Mouse (Mus musculus) liver, adult 2 months (tissue): ENCODE measurements around the gene Fam241a. TPM values are rescaled to one million over a fixed set of nuclear protein-coding genes. Genes with fewer than 3 reads are reported as not detected.
A peak's percentile ranks its signal among the peaks of the same experiment; 100 is the strongest.

ENCODE experiments used
- DNase-seq: peaks from one replicate; pipeline ENCODE4 v3.0.0-alpha.2; 2011; ENCODE audit warnings: low read depth, low spot score; ENCODE audit errors: extremely low read depth
- H3K27ac ChIP-seq: fragments of 200-500 bp; replicated peaks from 2 replicates; pipeline ENCODE4 v1.5.1; 2012; ENCODE audit warnings: low read depth, mild to moderate bottlenecking, control low read depth, inconsistent platforms, low read length; ENCODE audit not compliant: insufficient read depth
- H3K27me3 ChIP-seq: fragments of 200-500 bp; 2 replicates; pipeline ENCODE4 v1.6.1; 2012; ENCODE audit warnings: mild to moderate bottlenecking, moderate library complexity, low read length, inconsistent platforms; ENCODE audit not compliant: control insufficient read depth, insufficient read depth
- H3K36me3 ChIP-seq: fragments of 200-500 bp; 2 replicates; pipeline ENCODE4 v1.6.1; 2012; ENCODE audit warnings: low read length, inconsistent platforms; ENCODE audit not compliant: control insufficient read depth, insufficient read depth
- H3K4me1 ChIP-seq: fragments of 200-500 bp; 2 replicates; pipeline ENCODE4 v1.6.1; 2011; ENCODE audit warnings: low read length; ENCODE audit not compliant: control insufficient read depth, insufficient read depth
- H3K4me3 ChIP-seq: fragments of 200-500 bp; 2 replicates; pipeline ENCODE4 v1.5.1; 2011; ENCODE audit warnings: low read depth, mild to moderate bottlenecking, control low read depth, low read length, moderate library complexity; ENCODE audit not compliant: insufficient read depth
- H3K79me2 ChIP-seq: fragments of 200-500 bp; 2 replicates; pipeline ENCODE4 v1.6.1; 2012; ENCODE audit warnings: inconsistent platforms, mild to moderate bottlenecking, low read length, moderate library complexity; ENCODE audit not compliant: control insufficient read depth, insufficient read depth
- H3K9ac ChIP-seq: fragments of 200-500 bp; 2 replicates; pipeline ENCODE4 v1.6.1; 2012; ENCODE audit warnings: low read depth, mild to moderate bottlenecking, control low read depth, inconsistent platforms, low read length
- CTCF ChIP-seq: fragments of 200-500 bp; IDR thresholded peaks from 2 replicates; pipeline ENCODE4 v1.5.1; 2011; ENCODE audit warnings: low read depth, low read length, control low read depth
- POLR2A ChIP-seq: fragments of 200-500 bp; IDR thresholded peaks from 2 replicates; pipeline ENCODE4 v1.6.1; 2011; ENCODE audit warnings: low read length, control low read depth; ENCODE audit not compliant: insufficient read depth; ENCODE audit errors: extremely low read depth
- WGBS: fragments of 180-500 bp; shearing (Covaris S2); methylation state at CpG from one replicate; pipeline ENCODE4 v1.1.7; 2018; 5-methylcytosine and 5-hydroxymethylcytosine counted together
- polyA plus RNA-seq: library from polyadenylated mRNA; depleted of rRNA; stranded (reverse); fragments of >200 nt; gene quantifications from 2 replicates; pipeline ENCODE4 v1.2.3, GENCODE M21; 2012
- total RNA-seq: library from RNA; depleted of rRNA; stranded (reverse); fragments of >200 nt; gene quantifications from 2 replicates; pipeline ENCODE4 v1.2.3, GENCODE M21; 2014

Fam241a gene
- total and polyA plus RNA-seq, 2 experiments = 1.1 to 3.2 TPM

DNA sequence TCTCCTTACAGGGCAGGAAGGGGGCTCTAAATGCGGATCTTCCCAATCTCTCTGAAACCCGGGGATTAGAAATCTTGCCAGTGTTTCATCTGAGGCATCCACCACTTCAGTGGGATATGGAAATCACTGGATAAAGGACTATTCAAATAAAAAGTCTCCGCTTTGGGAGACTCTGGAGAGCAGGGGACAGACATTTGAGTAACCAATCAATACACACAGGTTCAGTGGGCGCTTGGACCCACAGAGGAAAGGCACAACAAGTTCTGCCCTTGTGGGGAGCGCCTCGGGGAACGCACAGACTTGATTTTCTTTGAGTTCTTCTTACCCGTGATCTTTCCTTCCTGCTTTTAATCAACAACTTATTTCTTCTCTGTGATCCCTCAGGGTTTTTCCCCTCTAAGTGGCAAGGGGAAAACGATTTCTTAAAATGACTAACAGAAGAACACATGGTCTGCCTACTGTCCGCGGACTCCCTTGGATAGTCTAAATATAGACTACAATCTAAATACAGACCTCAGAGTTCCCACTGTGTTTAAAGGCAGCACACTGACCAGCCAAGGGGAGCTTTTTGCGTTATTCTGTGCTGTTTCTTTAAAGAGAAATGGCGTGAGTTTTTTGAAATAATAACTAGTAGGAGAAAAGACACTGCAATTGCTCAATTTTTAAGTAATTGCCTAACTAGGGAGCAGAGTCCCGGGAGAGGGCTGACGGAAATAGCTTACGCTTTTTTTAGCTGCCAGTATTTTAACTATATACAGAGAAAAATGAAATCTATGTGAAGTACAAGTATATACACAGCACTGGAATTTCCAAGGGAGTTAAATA, 18.0 kb upstream of the Fam241a start:
- DNase-seq = peak; percentile 85
- H3K4me3 ChIP-seq = peak overlapping the region; percentile 46
- TF ChIP-seq CTCF (no peak), POLR2A (no peak)
- no peaks in the 10 kb centered on the region for H3K36me3 ChIP-seq
- peaks cover 5% of the 10 kb centered on the region; the same call in 1 of the 2 replicates for H3K4me1 ChIP-seq
- 10% methylated on average over 16 of the region's 16 CpGs for WGBS
- no peaks in the 10 kb centered on the region for H3K79me2 ChIP-seq
- H3K27ac ChIP-seq = peak overlapping the region; percentile 24
- peak overlapping the region; percentile 7; the same call in 1 of the 2 replicates for H3K9ac ChIP-seq
- no peaks in the 10 kb centered on the region for H3K27me3 ChIP-seq

DNA sequence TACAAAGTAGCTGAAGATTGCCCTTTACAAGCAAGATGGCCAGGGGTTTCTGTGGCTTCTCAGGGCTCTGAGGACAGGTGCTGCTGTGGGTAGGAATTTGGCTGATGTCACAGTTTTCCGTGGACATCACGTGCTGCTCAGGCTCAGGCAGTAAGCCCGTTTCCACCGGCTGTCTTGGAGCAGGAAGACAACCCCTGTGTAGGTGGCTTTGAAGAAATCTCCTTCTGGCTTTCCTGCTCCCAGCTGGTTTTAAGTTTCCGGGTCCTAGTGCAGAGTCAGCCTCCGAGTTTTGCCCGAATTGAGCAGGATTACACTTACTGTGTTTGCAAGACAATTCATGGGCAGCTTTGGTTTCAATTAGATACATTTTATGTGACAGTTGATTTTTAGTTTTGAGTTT, 13.8 kb upstream of the Fam241a start:
- Histone ChIP-seq H3K27me3 (no peaks in the 10 kb centered on the region), H3K36me3 (no peaks in the 10 kb centered on the region), H3K79me2 (no peaks in the 10 kb centered on the region), H3K4me3 (no peak overlapping the region), H3K4me1 (peaks cover 5% of the 10 kb centered on the region; the same call in 1 of the 2 replicates), H3K9ac (no peak overlapping the region), H3K27ac (no peak overlapping the region)
- DNase-seq = no peak
- TF ChIP-seq POLR2A = no peak
- no peak for TF ChIP-seq CTCF
- 82% methylated on average over 7 of the region's 7 CpGs for WGBS

DNA sequence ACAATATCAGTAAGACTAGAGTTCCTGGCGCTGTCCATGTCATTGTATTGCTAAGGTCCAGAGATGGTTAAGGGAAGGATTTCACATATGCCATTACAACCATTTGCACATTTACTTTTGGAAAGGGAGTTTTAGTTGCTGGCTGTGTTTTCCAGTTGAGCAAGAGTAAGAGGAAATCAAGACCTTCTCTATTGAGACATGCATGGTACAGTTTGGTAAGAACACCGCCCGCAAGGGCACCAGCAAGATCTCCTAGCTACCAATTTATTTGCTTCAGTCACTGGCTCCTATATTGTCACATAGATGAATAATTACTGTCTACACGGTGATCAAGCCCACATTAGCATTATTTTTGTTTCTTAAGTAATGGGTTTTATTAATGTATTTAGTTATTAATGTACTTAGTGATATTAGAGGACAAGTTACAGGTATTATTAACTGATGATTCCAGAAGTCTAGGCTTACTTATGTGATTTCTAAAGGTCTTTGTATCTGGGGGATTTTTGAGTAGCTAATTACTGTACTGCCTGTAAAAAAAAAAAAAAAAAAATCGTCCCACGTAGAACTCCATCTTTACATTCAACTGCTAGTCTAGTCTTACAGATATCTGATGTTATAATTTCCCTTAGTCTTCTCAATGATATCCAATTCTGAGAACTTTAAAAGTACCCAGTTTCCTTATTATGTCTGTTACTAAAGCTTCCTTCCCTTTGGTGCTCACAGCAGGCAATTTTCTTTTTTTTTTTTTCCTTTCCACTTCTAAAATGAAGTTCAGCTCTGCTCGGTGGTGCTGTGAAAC, 944 bp downstream of the Fam241a start:
- H3K4me1 ChIP-seq = peaks cover 7% of the 10 kb centered on the region; the same call in 1 of the 2 replicates
- H3K36me3 ChIP-seq = no peaks in the 10 kb centered on the region
- H3K27me3 ChIP-seq = no peaks in the 10 kb centered on the region
- peak; percentile 31 for DNase-seq
- no peak for TF ChIP-seq POLR2A
- no peak for TF ChIP-seq CTCF
- H3K4me3 ChIP-seq = peak overlapping the region; percentile 74
- no peaks in the 10 kb centered on the region; the same call in 1 of the 2 replicates for H3K79me2 ChIP-seq
- peak overlapping the region; percentile 80 for H3K9ac ChIP-seq
- H3K27ac ChIP-seq = peak overlapping the region; percentile 34
- WGBS = 37% methylated on average over 7 of the region's 7 CpGs

DNA sequence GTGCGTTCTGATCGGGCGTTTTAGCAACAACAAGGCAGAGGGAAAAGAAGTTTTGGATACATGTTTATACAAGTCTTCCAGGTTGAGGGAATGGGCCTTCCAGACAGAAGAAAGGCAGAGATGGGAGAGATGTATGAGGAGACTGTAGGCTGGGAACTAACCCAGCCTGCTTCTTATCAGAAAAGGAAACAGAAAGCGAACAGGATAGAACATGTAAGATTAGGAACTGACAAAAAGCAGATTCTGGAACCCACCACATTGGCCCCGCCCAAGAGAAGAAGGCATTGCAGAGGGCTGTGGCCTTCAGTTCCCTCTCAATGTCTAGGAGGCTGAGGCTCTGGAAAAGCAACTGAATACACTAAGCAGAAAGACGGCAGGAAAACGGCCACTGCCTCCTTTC, 2.2 kb downstream of the Fam241a start:
- no peak for DNase-seq

DNA sequence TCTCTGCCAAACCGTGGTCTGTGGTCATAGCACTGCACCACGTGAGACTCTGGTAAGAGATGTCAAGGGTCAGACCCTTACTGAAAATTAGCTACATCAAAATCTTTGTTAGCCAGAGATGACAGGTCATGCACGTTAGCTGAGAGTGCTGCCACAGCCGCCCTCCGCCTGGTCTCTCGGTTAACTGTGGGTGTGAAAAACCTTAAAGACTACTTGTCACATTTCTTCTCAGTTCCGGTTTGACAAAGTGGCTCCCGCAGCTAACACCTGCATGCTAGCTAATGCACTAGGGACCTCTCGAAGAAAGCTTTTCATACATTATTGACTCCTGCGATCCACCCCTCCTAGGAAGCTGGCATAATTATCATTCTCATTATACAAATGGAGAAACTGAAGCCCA, 4.2 kb downstream of the Fam241a start:
- H3K27ac ChIP-seq = no peak overlapping the region
- H3K27me3 ChIP-seq = no peaks in the 10 kb centered on the region
- no peaks in the 10 kb centered on the region; the same call in 1 of the 2 replicates for H3K79me2 ChIP-seq
- H3K9ac ChIP-seq = no peak overlapping the region
- no peak overlapping the region for H3K4me3 ChIP-seq
- TF ChIP-seq POLR2A (no peak), CTCF (no peak)
- DNase-seq = no peak
- WGBS = 89% methylated on average over 10 of the region's 10 CpGs
- no peaks in the 10 kb centered on the region for H3K36me3 ChIP-seq
- H3K4me1 ChIP-seq = peaks cover 9% of the 10 kb centered on the region; the same call in 1 of the 2 replicates

More for the DNA sequence above, 2.2 kb downstream of the Fam241a start:
- Histone ChIP-seq H3K4me3 (no peak overlapping the region), H3K79me2 (no peaks in the 10 kb centered on the region; the same call in 1 of the 2 replicates), H3K27me3 (no peaks in the 10 kb centered on the region), H3K27ac (no peak overlapping the region), H3K36me3 (no peaks in the 10 kb centered on the region), H3K9ac (no peak overlapping the region), H3K4me1 (peaks cover 7% of the 10 kb centered on the region; the same call in 1 of the 2 replicates)
- TF ChIP-seq POLR2A (no peak), CTCF (no peak)
- WGBS = 81% methylated on average over 7 of the region's 7 CpGs
